Mouse (Mus musculus): ENCODE data around the gene Pianp. TPM values are rescaled to one million over a fixed set of nuclear protein-coding genes. Genes with fewer than 3 reads are reported as not detected.

The Pianp gene
- polyA plus RNA-seq (2016; fragmentation: Nextera tagmentation; extraction: Ambion mirVana) = 0.39 and 0.45 TPM in 2 replicates

GRCm38 (mm10) chr6:124996551-124997501 is at the start of gene Pianp:
Gene Pianp, plus strand, starts transcription at chr6:124996694.
- Histone ChIP-seq H3K4me2 (peak within 1 kb of the TSS; percentile 97), H3K4me3 (peak within 1 kb of the TSS; percentile 58), H3K27ac (ENCODE audit: poor library complexity, severe bottlenecking) (no peak within 1 kb of the TSS), H3K27me3 (replicated peaks) (peaks cover 96% of the 10 kb centered on the region), H3K9ac (peak within 1 kb of the TSS; percentile 70), H3K9me3 (replicated peaks) (no peaks in the 10 kb centered on the region), H3K4me1 (replicated peaks) (peaks cover 25% of the 10 kb centered on the region), H3K36me3 (no peaks in the 10 kb centered on the region)
- WGBS = under 1% methylated on average over 73 of the region's 78 CpGs
- ATAC-seq (ENCODE audit: insufficient number of reproducible peaks, low FRiP score) = peak; percentile 4; the same call in 1 of the 2 replicates

GRCm38 (mm10) chr6:124953991-124954715 is 42.3 kb upstream of the Pianp start:
- no peak overlapping the region for H3K4me2 ChIP-seq
- H3K4me3 ChIP-seq = no peak overlapping the region
- H3K36me3 ChIP-seq = peaks cover 35% of the 10 kb centered on the region
- 85% methylated on average over 2 of the region's 2 CpGs for WGBS
- no peaks in the 10 kb centered on the region for H3K4me1 ChIP-seq (replicated peaks)
- no peaks in the 10 kb centered on the region for H3K27me3 ChIP-seq (replicated peaks)
- no peak for ATAC-seq (ENCODE audit: insufficient number of reproducible peaks, low FRiP score)
- no peak overlapping the region for H3K27ac ChIP-seq (ENCODE audit: poor library complexity, severe bottlenecking)
- H3K9me3 ChIP-seq (replicated peaks) = peaks cover 13% of the 10 kb centered on the region
- H3K9ac ChIP-seq = no peak overlapping the region

DNA sequence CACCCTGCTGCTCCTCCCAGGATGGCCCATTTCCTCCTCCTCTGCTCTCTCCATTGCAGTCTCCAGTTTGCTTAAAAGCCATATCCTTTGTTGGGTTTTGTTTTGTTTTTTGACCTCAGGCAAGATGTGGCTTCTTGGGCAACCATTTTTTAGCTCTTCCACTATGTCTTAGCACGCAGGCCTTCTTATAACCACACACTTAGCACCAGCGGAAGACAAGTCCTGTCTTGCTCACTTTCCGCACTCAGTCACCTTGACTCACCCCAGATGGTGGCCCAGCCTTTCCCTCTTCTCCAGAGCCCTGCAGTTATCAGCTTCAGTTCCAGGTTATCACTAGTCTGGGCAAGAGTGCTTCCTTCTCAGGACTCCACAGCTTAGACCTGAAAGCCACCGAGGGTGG is 41.3 kb upstream of the Pianp start:
- no peak overlapping the region for H3K4me3 ChIP-seq
- no peaks in the 10 kb centered on the region for H3K27me3 ChIP-seq (replicated peaks)
- no peak overlapping the region for H3K4me2 ChIP-seq
- no peak for ATAC-seq (ENCODE audit: insufficient number of reproducible peaks, low FRiP score)
- WGBS = 85% methylated on average over 4 of the region's 4 CpGs
- H3K4me1 ChIP-seq (replicated peaks) = no peaks in the 10 kb centered on the region
- peaks cover 45% of the 10 kb centered on the region for H3K36me3 ChIP-seq
- no peak overlapping the region for H3K27ac ChIP-seq (ENCODE audit: poor library complexity, severe bottlenecking)
- no peak overlapping the region for H3K9ac ChIP-seq
- peaks cover 13% of the 10 kb centered on the region for H3K9me3 ChIP-seq (replicated peaks)

DNA sequence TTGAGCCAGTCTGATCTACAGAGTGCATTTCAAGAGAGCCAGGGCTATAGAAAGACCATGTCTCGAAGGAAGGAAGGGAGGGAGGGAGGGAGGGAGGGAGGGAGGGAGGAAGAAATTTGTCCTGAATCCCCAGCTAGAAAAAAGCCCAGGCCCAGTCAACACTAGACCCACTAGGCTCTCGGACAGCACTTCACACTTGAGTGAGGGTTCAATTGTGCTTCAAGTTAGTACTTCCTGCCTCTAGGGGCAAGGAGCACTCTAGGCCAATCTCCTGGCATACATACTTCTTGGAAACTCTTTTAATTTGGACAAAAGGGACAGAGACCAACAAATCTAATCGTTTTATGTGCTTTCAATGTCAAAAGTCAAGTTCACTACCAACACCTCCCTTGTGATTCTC is 38.4 kb upstream of the Pianp start:
- Histone ChIP-seq H3K27me3 (replicated peaks) (no peaks in the 10 kb centered on the region), H3K36me3 (peaks cover 70% of the 10 kb centered on the region), H3K9me3 (replicated peaks) (no peaks in the 10 kb centered on the region), H3K9ac (no peak overlapping the region), H3K4me2 (no peak overlapping the region), H3K27ac (ENCODE audit: poor library complexity, severe bottlenecking) (no peak overlapping the region), H3K4me3 (no peak overlapping the region), H3K4me1 (replicated peaks) (peaks cover 10% of the 10 kb centered on the region; the same call in 1 of the 2 replicates)
- WGBS = 87% methylated on average over 3 of the region's 3 CpGs
- ATAC-seq (ENCODE audit: insufficient number of reproducible peaks, low FRiP score) = no peak

DNA sequence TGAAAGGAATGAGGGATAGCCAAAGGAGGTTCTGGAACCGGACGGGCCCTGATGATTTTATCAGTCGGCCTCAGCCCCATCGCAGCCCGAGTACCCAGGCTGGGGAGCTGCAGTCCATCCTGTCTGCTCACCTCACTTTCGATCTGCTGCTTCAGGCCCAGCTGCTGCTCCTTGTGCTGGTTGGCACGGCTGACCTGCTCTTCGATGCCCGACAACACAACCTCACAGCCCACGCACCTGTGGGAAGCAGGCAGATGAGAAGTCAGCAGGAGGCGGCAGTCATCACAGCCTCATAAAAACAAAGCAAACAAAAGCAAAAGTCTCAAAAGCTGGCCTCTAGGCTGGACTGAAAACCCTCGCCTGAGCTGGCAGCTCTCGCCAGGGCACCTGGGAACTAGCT is 36.5 kb upstream of the Pianp start:
- H3K9me3 ChIP-seq (replicated peaks) = no peaks in the 10 kb centered on the region
- H3K9ac ChIP-seq = no peak overlapping the region
- WGBS = 94% methylated on average over 13 of the region's 13 CpGs
- H3K36me3 ChIP-seq = peaks cover 70% of the 10 kb centered on the region
- no peak for ATAC-seq (ENCODE audit: insufficient number of reproducible peaks, low FRiP score)
- H3K27me3 ChIP-seq (replicated peaks) = no peaks in the 10 kb centered on the region
- H3K27ac ChIP-seq (ENCODE audit: poor library complexity, severe bottlenecking) = no peak overlapping the region
- H3K4me1 ChIP-seq (replicated peaks) = peaks cover 19% of the 10 kb centered on the region
- H3K4me2 ChIP-seq = no peak overlapping the region
- no peak overlapping the region for H3K4me3 ChIP-seq

GRCm38 (mm10) chr6:124961021-124961420 is 35.5 kb upstream of the Pianp start:
- no peak overlapping the region for H3K27ac ChIP-seq (ENCODE audit: poor library complexity, severe bottlenecking)
- peaks cover 60% of the 10 kb centered on the region for H3K36me3 ChIP-seq
- peaks cover 22% of the 10 kb centered on the region for H3K4me1 ChIP-seq (replicated peaks)
- no peak overlapping the region for H3K4me3 ChIP-seq
- no peaks in the 10 kb centered on the region for H3K9me3 ChIP-seq (replicated peaks)
- 89% methylated on average over 12 of the region's 12 CpGs for WGBS
- H3K27me3 ChIP-seq (replicated peaks) = no peaks in the 10 kb centered on the region
- ATAC-seq (ENCODE audit: insufficient number of reproducible peaks, low FRiP score) = no peak
- no peak overlapping the region for H3K4me2 ChIP-seq
- no peak overlapping the region for H3K9ac ChIP-seq

- 34% methylated on average over 16 of the region's 16 CpGs for WGBS
- Histone ChIP-seq H3K9me3 (replicated peaks) (no peaks in the 10 kb centered on the region; the same call in 1 of the 2 replicates), H3K9ac (peak overlapping the region; percentile 88), H3K4me3 (peak overlapping the region; percentile 90), H3K4me1 (replicated peaks) (peaks cover 25% of the 10 kb centered on the region), H3K27ac (ENCODE audit: poor library complexity, severe bottlenecking) (peak overlapping the region; percentile 89), H3K27me3 (replicated peaks) (no peaks in the 10 kb centered on the region), H3K4me2 (peak overlapping the region; percentile 98), H3K36me3 (peaks cover 42% of the 10 kb centered on the region)
- ATAC-seq (ENCODE audit: insufficient number of reproducible peaks, low FRiP score) = 0 out of 2 replicates have a peak, but pooled peaks have one; percentile 9
These were observed 31.9 kb upstream of the Pianp start for GRCm38 (mm10) chr6:124964638-124965037.

DNA sequence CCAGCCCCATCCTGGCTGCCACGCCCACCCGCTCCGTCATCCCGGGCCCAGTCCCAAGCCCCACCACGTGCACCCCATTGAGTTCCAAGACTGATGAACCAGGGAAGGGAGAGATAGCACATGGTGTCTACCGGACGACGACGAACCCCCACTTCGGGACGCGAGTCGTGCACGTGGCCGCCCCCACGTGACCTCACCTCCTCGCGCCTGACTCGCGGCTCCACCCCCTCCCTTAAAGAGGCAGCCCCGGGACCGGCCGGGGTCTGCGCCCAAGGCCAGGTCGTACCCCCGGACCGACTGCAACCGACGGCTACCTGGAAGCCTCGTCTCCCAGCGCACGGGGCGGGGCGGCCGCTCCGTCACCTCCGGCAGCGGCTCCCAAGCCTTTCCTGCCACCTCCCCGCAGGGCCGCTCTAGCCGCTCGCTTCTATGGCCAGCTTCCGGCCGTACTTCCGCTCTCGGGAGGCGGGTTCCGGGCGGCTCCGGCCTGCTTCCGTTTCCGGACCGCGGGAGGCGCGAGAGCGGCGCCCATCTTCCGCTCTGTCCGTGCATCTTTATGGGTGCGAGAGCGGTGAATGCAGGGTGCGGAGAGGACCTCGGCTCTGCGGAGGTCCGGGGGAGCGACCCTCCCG is 31.3 kb upstream of the Pianp start, which contains the start of gene Cops7a:
TSS of gene Cops7a (minus strand) at position 451 of the 632 bp plus-strand sequence.
- peaks cover 36% of the 10 kb centered on the region for H3K36me3 ChIP-seq
- no peaks in the 10 kb centered on the region; the same call in 1 of the 2 replicates for H3K9me3 ChIP-seq (replicated peaks)
- H3K4me3 ChIP-seq = peak within 1 kb of the TSS; percentile 90
- under 1% methylated on average over 67 of the region's 68 CpGs for WGBS
- peak within 1 kb of the TSS; percentile 88 for H3K9ac ChIP-seq
- peak within 1 kb of the TSS; percentile 98 for H3K4me2 ChIP-seq
- ATAC-seq (ENCODE audit: insufficient number of reproducible peaks, low FRiP score) = peak; percentile 96
- no peaks in the 10 kb centered on the region for H3K27me3 ChIP-seq (replicated peaks)
- peaks cover 25% of the 10 kb centered on the region for H3K4me1 ChIP-seq (replicated peaks)
- peak within 1 kb of the TSS; percentile 89 for H3K27ac ChIP-seq (ENCODE audit: poor library complexity, severe bottlenecking)

GRCm38 (mm10) chr6:124965747-124966146 is 30.7 kb upstream of the Pianp start:
- ATAC-seq (ENCODE audit: insufficient number of reproducible peaks, low FRiP score) = no peak
- Histone ChIP-seq H3K4me2 (peak overlapping the region; percentile 98), H3K27me3 (replicated peaks) (no peaks in the 10 kb centered on the region), H3K4me3 (peak overlapping the region; percentile 90), H3K9me3 (replicated peaks) (no peaks in the 10 kb centered on the region; the same call in 1 of the 2 replicates), H3K36me3 (peaks cover 31% of the 10 kb centered on the region), H3K27ac (ENCODE audit: poor library complexity, severe bottlenecking) (peak overlapping the region; percentile 89), H3K9ac (peak overlapping the region; percentile 88), H3K4me1 (replicated peaks) (peaks cover 25% of the 10 kb centered on the region)
- WGBS = 14% methylated on average over 15 of the region's 15 CpGs

GRCm38 (mm10) chr6:124966466-124967118 is 29.9 kb upstream of the Pianp start:
- H3K4me3 ChIP-seq = peak overlapping the region; percentile 90; the same call in 1 of the 2 replicates
- ATAC-seq (ENCODE audit: insufficient number of reproducible peaks, low FRiP score) = no peak
- 95% methylated on average over 7 of the region's 7 CpGs for WGBS

More at GRCm38 (mm10) chr6:124966466-124967118, 29.9 kb upstream of the Pianp start:
- Histone ChIP-seq H3K36me3 (peaks cover 23% of the 10 kb centered on the region), H3K4me1 (replicated peaks) (peaks cover 25% of the 10 kb centered on the region), H3K9ac (no peak overlapping the region), H3K27ac (ENCODE audit: poor library complexity, severe bottlenecking) (no peak overlapping the region), H3K9me3 (replicated peaks) (no peaks in the 10 kb centered on the region; the same call in 1 of the 2 replicates), H3K4me2 (peak overlapping the region; percentile 98), H3K27me3 (replicated peaks) (no peaks in the 10 kb centered on the region)

Measured in heart, embryonic 12.5 days (tissue).